Mouse (Mus musculus): ENCODE results near the gene Notch2.
"Not testable (repeated sequence)": the region's sequence is repeated elsewhere in the genome, so short reads cannot be mapped to it uniquely, and the experiment has no call there.

The Notch2 gene

DNA sequence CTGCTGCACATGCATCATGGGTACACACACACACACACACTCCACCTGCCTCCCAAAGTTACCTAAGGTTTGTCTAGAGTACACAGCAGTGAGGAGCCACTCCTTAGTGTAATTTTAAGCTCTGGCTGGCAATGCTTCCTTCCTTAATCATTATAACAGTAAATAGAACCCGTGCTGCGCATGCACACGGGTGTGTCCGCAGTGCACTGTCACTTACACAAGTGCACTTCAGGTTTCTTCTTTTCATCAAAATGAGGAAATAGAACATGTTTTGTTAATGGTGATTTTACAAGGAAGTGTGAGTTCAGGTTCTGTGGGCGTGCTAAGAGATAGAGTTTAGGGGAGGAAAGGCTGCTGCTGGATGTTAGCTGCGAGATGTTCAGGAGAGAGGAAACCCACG lies 17.8 kb downstream of the Notch2 start:
- DNase-seq (ENCODE audit: low spot score): no peak

DNA sequence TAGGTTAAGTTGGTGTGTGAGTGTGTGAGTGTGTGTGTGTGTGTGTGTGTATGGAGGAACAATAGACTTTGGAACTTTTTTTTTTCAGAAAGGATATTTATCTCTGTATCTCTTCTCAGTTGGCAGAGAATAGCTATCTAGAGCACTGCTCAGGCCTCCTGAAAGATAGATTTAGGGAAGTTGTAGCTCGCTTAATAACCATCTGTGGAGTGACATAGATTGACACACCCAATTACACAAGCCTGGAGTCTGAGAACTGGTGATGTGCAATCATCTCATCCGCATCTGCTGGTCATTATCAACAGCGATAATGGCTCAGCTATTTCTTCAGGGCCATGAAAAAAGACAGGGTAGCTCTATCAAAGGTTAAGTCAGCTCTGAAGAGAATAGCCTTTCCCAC lies 18.9 kb downstream of the Notch2 start:
- no peak for DNase-seq (ENCODE audit: low spot score)

DNA sequence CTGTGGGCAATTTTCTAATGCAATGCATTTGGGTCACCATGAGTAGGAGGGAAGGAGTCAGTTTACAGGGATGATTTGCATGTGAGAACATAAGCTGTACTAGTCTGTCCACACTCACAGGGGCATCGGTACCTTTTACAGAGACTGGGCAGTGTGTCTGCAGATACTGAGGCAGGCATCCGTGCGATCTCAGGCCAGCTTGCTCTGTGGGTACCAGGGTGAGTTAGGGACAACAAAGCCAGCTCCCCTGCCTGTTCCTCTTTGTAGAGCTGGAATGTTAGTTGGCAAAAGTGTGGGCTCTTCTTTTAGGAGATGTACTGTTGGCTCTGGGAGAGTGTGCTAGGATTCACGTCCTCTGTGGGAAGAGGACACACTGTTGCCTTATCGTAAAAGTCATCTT lies 19.6 kb downstream of the Notch2 start:
- DNase-seq (ENCODE audit: low spot score): no peak

DNA sequence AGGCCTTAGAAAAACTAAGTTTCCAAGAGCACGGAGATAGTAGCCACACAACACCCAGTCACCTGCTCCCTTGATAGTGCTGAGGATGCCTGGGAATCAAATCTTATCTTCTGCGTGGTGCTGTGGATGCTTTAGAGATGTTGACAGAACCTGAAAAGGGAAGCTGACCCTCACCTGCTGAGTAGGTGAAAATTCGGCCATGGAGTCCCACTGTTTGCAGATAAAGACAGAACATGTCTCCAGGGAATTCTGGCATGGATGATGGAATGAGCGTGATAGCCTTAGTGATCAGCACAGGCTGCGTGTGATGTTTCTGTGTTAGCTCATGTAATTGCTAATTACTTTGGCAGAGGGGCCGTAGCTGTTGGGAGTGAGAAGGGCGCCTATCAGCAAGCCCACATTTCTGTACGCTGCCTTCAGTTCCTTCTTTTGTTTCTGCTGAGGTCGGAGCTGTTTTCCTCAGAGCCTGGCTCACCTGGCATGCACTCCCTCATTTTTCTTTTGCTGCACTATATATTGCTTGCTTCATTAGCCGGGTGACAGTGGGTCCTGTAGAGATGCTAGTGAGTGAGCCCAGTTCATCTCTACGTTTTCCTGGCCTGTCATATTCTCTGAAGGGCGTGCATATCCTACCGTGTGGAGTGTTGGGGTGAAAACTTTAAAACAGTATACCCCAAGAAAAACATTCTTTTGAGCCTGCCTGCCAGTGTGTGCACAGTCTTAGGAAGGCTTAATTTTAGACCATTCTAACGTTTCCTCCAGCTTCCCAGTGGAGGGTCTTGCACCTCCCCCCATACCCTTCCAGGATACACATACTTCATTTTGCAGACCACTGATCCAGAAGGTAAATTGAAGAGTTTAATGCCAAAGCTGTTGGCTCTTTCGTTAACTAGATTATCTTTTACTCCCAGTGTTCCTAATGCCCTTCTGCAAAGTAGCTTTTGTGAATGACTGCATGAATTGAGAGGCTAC lies 21.6 kb downstream of the Notch2 start:
- DNase-seq (ENCODE audit: low spot score): no peak

DNA sequence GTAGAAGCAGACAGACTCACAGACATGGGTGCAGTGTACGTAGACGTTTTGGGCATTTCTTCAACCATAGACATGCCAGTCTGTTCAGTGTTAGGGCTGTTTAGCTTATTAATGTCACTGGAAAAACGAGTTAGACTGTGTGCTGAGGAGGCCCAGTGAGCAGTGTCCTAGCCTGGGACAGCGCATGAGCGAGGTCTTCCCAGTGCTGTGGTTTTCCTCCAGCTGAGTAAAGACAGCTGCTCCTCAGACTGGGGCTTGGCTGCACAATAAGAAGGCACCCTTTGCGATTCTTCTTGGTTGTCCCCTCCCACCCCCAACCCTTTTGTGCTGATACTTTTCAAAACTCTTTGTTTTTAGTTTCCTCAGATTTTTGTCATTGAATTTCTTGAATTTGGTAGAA lies 22.8 kb downstream of the Notch2 start:
- DNase-seq (ENCODE audit: low spot score): no peak

DNA sequence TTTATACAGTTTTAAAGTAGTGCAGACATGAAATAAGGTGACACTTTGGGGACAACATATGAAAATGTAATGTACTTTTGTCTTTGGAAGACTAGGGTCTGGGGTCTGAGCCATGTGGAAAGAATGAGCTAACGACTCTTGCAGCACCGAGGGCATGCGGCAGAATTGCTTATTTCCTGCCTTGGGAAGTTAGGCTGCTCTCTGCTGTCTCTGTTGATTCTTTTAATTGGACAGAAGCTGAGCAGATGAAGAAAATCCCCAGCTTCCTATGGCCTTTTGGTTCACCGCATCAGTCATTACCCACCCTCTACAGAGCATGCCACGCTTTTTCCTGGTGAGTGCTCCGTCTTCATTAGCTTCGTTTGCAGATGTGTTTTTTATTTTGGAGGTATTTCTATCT lies 23.8 kb downstream of the Notch2 start:
- no peak for DNase-seq (ENCODE audit: low spot score)

DNA sequence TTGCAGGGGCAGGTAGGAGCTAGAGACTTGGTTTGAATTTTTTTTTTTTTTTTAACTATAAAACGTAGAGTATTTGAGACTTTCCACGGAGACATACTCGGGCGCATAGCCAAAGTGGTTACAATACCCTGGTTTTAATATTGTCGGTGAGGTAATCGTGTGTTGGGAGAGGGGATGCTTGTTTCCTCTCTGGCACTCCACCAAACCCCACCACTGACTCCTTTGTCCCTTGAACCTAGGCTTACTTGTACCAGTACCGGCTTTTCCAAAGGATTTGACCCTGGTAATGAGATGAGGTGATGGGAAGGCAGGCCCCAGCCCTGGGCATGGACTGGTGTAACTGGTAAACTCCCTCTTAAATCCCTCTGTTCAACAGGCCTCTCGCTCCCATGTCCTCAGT lies 25.3 kb downstream of the Notch2 start:
- DNase-seq (ENCODE audit: low spot score): no peak

DNA sequence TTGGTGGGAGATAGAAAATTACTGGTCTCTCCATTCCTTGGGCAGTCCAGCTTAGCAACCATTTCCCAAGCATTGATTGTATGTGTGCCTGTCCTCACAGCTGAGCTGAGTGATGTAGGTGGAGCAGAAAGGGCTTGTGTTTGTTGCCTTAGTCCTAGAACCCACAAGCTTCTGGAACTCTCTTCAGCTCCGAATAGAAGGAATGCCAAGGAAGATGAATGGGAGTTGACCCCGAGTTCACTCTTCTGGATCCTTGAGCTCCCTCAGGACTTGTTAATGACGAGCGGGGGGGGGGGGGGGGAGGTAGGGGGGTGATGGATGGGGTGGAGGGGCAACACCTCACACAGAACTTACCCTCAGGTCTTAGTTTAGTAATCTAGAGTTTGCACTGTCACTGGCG lies 25.9 kb downstream of the Notch2 start:
- DNase-seq (ENCODE audit: low spot score): no peak

DNA sequence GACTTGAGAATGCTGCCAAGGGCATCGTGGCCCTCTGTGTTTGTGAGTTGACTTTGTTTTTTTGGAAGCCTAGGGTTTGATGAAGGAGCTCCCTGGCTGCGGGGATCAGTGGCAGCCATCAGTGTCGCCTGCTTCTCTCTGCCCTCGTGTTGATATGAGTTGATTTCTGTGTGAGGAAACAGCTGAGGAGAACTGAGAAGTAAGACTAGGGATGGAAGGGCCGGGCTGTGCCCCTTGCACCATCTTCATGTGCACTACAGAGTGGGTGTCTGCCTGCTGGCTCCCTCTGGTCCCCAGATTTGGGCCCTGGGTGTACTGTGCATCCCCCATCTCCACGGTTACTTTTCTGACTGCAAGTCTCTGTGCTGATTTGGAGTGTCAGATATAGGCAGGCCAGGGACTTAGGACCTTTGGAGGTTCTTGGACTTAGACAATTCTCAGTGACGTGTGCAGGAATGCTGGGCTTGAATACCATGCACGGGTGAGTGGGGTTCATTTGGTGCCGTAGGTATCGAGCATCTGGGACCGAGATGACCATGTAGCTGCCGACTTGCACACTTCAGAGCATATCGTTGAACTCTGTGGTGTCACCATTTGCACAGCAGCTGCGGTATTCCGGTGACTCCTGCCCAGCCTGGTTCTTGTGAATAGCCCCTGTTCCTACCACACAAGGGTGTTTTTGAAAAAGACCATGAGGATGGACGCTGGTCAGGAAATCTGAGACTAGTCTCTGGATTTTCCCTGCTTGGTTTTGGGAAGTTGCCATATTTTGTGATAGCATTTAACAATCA lies 26.5 kb downstream of the Notch2 start:
- DNase-seq (ENCODE audit: low spot score): no peak

DNA sequence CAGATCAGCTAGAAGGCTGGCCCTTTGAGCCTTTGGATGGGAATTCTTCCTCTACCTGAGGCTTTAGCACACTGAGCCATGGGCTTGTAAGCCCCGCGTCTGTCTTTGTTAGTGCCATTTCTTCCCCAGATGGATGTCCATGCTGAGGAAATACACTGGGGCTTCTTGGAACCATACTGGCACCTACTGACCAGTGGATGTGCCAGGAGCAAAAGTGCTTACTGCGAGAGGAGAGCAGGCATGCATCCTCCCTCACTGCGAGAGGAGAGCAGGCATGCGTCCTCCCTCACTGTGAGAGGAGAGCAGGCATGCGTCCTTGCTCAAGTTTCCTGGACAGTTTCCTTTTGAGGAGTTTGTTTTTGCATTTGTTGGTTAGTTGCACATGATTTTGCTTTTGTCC lies 27.5 kb downstream of the Notch2 start:
- no peak for DNase-seq (ENCODE audit: low spot score)

DNA sequence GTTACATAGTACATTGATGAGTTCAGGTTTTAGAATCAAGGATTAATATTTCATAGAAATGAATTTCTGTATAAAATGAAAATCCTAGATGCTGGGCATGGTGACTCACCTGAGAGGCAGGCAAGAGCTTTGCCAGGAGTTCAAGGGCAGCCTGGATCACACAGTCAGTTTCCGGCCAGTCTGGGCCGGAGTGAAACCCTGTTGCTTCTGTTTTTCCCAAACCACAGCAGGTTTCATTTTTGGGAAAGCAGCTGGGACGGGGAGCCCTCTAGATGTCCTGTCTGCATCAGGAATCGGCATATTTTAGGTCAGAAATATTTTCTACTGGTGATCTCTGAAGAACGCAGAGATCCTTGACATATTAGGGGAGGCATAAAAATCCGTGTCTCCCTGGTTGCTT lies 29.0 kb downstream of the Notch2 start:
- no peak for DNase-seq (ENCODE audit: low spot score)

DNA sequence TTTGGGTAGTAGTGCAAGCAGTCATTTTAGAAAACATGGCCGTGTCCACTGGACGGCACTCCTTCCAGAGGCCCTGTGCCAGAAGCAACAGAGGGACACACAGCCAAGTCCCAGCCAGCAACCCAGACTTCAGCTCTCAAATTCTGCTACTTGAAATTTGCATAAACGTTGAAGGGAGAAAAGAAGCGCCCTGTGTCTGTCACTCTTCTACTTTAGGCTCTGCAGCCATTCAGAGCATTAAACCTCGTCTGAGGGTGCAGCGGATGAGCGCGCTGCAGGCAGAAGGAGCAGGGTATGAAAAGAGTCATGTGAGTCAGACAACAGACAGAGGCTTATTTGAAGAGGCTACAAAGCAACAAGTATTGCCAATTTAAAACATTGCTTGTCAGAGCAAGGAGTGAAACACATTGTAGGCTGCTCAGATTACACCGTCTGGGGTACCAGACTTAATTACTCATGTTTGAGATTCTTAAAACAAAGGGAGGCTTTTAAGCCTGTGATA lies 29.7 kb downstream of the Notch2 start:
- DNase-seq (ENCODE audit: low spot score): no peak

DNA sequence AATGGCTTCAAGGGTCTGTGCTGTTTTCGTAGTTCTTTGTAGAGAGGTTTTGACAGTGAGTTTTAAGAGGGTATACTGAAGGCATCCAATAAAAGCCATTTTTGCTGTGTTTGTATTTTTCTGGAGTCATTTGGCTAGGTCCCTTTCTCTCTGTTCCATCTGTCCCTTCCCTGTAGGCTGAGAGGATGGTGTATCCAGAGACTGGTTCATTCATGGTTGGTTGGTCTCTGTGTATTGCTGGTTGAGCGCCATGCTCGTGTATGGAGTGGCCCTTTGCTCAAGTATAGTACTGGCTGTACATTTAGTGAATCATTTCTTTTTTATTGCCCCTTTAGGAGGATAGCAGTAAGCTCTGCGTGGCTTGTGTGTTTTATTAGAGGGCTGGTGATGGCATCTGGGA lies 30.3 kb downstream of the Notch2 start:
- no peak for DNase-seq (ENCODE audit: low spot score)

DNA sequence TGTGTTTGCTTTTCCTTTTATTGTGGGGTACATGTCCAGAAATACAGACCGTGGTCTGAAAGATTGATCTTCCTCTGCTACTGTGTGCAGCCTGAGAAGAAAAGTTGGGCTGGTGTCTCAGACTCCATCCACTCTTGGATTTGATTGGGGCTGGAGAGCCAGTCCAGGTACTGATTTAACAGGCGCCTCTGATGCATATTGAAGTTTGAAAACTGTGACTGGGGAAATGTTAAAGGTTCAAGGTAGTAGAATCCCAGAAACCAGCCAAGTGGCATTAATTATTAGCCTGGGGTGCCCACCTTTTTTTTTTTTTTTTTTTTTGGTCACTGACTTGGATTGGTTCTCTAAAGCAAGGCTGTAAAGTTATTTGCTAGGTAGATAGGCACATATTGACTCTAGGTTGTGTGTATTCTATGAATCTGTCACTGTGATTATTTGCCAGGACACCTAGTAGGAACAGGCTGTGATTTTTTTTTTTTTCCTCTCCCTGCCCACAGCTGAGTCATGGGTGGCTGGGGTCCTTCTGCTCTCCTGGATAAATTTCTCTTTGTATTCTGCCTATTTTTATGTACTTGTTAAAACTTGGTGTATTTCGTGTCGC lies 31.5 kb downstream of the Notch2 start:
- no peak for DNase-seq (ENCODE audit: low spot score)

DNA sequence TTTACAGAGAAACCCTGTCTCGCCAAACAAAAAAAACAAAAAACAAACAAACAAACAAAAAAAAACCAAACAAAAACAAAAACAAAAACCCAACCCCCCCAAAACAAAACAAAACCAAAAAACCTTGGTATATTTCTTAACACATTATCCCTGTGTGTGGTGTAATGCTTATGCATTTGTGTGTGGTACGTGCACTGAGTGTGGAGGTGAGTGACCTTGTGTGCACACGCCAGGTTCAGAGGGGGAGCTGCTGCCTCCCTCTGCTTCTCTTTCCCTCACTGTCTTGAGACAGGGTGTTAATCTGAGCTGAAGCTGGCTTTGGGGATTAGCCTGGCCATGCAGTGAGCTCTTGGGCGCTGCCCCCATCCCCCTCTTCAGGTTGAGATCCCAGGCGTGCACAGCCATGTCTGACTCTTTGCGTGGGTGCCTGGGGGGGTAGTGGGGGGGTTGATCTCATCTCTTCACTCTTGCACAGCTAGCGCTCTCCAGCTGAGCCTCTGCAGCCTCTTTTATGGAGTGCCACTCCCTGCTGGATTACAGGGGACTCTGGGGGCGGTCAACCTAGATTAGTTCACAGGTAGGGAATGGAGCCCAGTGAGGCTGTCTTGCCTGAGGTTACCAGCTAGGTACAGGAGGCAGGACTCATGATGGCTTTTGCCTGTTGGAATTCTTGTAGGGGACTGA lies 32.3 kb downstream of the Notch2 start:
- DNase-seq (ENCODE audit: low spot score): no peak

DNA sequence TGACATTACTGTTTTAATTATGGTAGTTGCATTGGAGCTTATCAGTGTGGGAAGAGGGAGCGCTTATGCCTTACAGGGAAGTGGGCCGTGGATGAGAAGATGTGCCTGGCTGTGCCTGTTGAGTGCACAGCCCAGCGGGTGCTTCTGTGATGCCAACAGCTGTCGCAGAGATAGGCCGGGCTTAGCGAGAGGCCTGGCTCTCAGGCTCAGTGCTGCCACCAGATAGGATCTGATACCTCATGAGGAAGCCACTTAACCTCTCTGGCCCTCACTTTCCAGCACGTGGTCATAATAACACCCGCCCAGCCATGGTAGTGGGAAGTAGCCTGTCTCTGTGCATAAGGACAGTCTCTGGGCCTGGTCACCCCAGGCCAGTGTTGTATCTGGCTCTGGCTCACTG lies 33.0 kb downstream of the Notch2 start:
- DNase-seq (ENCODE audit: low spot score): no peak

DNA sequence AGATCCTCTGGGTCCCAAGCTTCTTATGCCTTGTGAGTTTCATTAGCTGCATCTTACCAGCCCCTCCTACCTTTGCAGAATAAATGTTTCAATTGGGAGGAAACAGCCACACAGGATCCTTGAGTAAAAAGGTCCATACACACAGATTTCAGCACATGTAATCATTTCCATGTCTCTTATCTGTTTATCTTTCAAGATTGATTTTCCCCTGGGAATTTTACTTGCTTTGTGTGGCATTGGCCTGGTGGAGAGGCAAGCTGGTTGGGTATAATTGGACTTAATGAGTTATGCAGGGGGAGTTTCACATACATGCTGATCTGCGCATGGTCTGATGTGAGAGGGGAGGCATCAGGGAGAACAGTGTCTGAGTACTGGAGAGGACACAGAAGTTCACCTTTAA lies 36.3 kb downstream of the Notch2 start:
- DNase-seq (ENCODE audit: low spot score): no peak

DNA sequence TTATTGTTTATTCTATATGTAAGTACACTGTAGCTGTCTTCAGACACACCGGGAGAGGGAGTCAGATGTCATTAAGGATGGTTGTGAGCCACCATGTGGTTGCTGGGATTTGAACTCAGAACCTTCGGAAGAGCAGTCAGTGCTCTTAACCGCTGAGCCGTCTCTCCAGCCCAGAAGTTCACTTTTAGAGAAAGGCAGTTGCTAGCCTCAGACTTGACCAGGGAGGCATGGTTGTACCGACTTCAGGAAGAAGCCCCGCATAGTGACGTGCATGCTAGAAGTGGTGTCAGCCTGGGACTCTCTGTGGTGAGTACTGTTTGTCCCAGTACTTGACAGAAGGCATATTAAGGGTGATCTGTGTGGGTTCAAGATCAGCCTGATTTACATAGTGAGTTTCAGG lies 36.8 kb downstream of the Notch2 start:
- not testable (repeated sequence) for DNase-seq (ENCODE audit: low spot score)

DNA sequence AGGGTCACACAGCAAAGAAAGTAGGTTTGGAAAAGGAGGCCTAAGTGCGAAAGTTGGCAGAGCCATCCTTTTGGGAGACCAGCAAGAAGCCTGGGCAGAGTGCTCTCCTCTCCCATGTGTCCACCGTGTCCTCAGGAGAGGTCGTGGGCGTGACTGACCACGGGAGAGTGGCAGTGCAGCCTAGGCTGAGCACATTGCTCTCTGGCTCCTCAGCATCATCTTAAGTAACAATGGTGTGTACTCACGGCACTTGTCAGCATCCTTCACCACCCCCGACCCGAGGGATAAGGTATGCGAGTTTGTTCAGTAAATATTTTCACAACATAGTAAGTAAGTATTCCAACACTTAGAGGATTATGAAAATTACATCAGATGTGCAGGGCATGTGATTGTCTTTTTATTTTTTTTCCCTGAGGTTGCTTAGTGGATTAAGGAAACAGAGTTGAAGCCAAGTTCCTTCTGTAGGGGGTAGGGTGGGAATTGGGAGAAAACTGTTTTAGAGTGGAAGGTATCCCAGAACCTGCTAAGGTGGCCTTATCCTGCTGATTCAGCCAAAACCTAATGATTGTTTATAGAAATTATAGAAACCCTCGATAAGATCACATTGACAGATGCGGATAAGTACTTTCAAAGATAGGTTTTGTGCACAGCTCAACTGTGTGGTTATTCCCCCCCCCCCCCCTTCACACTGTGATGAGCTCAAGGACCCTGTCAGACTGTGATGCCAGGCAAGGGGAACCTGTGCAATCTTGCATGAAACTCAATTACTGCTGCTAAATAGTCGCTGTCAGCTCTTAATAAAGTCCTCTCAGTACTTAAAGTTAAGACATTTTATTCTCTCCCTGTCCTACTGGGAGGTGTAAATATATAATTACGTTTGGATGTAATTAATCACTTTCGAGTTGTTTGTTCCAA lies 37.4 kb downstream of the Notch2 start:
- DNase-seq (ENCODE audit: low spot score): no peak

DNA sequence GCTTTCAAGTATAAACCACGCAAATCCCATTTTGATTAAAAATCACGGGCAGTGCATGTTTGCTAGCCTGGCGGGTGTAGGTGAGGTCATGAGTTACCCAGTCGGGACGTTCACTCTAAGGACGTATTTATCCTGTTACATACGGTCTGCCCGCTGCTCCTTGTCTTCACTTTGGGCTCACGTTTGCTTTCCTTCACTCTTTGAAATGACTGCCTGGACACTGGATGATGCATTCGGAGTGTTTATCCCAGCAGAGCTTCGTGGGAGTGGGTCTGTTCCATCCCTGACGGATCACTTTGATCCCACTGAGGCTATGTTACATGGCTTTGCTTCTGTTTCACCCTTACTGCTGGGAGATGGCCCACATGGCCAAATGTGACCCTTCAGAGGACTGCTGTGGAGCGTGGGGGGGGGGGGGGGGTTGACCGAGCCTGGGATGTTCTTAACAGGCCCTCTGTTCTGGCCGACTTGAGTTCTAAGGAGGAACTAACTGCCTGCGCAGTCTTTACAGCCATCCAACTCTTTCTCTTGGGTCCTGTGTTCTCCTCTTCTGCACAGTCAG lies 38.2 kb downstream of the Notch2 start:
- DNase-seq (ENCODE audit: low spot score): no peak
